Mouse (Mus musculus) CH12.LX (cell line): Measurements from ENCODE around the gene Atp8b5. TPM values are rescaled to one million over a fixed set of nuclear protein-coding genes. Genes with fewer than 3 reads are reported as not detected.

Experiments
- DNase-seq: peaks from one replicate; pipeline ENCODE4 v3.0.0-alpha.2; 2013; ENCODE audit errors: extremely low read depth
- H3K27ac ChIP-seq: 2 replicates; pipeline ENCODE4 v1.5.1; 2012; ENCODE audit warnings: low read depth, mild to moderate bottlenecking, control low read depth, moderate library complexity; ENCODE audit not compliant: insufficient read depth
- H3K27me3 ChIP-seq: replicated peaks from 2 replicates; pipeline ENCODE3; 2012; ENCODE audit warnings: inconsistent platforms
- H3K36me3 ChIP-seq, 2 experiments: replicated peaks in 1 of 2; 2 replicates each; pipeline versions ENCODE3 to v1.6.1; 2012; ENCODE audit warnings: inconsistent platforms in 1 of 2, low read length in 1 of 2, mild to moderate bottlenecking in 1 of 2, mixed read lengths in 1 of 2, moderate library complexity in 1 of 2; ENCODE audit not compliant: control insufficient read depth in 1 of 2, insufficient read depth in 1 of 2
- H3K4me1 ChIP-seq, 2 experiments: 2 replicates each; pipeline ENCODE4 v1.6.1; 2012; ENCODE audit warnings: inconsistent platforms in 1 of 2, moderate library complexity in 1 of 2; ENCODE audit not compliant: insufficient read depth in 2 of 2, control insufficient read depth in 1 of 2
- H3K4me2 ChIP-seq: 2 replicates; pipeline ENCODE4 v1.6.1; 2012; ENCODE audit warnings: low read depth, mild to moderate bottlenecking, control low read depth; ENCODE audit not compliant: poor library complexity, insufficient read depth, severe bottlenecking
- H3K4me3 ChIP-seq, 3 experiments: fragments of 150-350 bp in 1 of 3; sonication (generic) in 1 of 3; replicated peaks in 1 of 3; 2 replicates each; pipeline versions ENCODE3 to v1.5.1; 2011 to 2012; ENCODE audit warnings: low read depth in 2 of 3, low read length in 2 of 3, mild to moderate bottlenecking in 2 of 3, moderate library complexity in 2 of 3, control low read depth in 1 of 3, improper control_type of control experiment in 1 of 3, inconsistent platforms in 1 of 3, mixed read lengths in 1 of 3; ENCODE audit not compliant: poor library complexity in 1 of 3
- H3K79me2 ChIP-seq: replicated peaks from 2 replicates; pipeline ENCODE4 v1.6.1; 2012; ENCODE audit warnings: mild to moderate bottlenecking, moderate library complexity; ENCODE audit not compliant: control insufficient read depth, poor library complexity, insufficient read depth, severe bottlenecking; ENCODE audit errors: extremely low read depth
- H3K9ac ChIP-seq: 2 replicates; pipeline ENCODE4 v1.6.1; 2012; ENCODE audit warnings: low read depth, mild to moderate bottlenecking, control low read depth, moderate library complexity; ENCODE audit not compliant: insufficient read depth
- H3K9me3 ChIP-seq: replicated peaks from 2 replicates; pipeline ENCODE3; 2012; ENCODE audit warnings: low read length, inconsistent platforms, mixed read lengths
- BHLHE40 ChIP-seq: IDR thresholded peaks from 2 replicates; pipeline ENCODE4 v1.6.1; 2011; ENCODE audit warnings: mild to moderate bottlenecking, low read depth, low read length, improper control_type of control experiment
- E2F4 ChIP-seq: IDR thresholded peaks from 2 replicates; pipeline ENCODE4 v1.6.1; 2011; ENCODE audit warnings: low read depth, low read length, improper control_type of control experiment; ENCODE audit not compliant: insufficient replicate concordance
- ETS1 ChIP-seq: conservative IDR thresholded peaks from 2 replicates; pipeline ENCODE4 v1.6.1; 2012; ENCODE audit warnings: low read depth, mild to moderate bottlenecking, inconsistent platforms, low read length, improper control_type of control experiment, moderate library complexity
- IRF4 ChIP-seq: IDR thresholded peaks from 2 replicates; pipeline ENCODE4 v1.6.1; 2014; ENCODE audit warnings: low read depth, mild to moderate bottlenecking, inconsistent platforms, low read length, improper control_type of control experiment
- JUND ChIP-seq: conservative IDR thresholded peaks from 2 replicates; pipeline ENCODE4 v1.6.1; 2011; ENCODE audit warnings: low read depth, low read length, improper control_type of control experiment
- MAX ChIP-seq: IDR thresholded peaks from 2 replicates; pipeline ENCODE4 v1.6.1; 2011; ENCODE audit warnings: low read length, improper control_type of control experiment
- MAZ ChIP-seq: IDR thresholded peaks from 2 replicates; pipeline ENCODE4 v1.6.1; 2012; ENCODE audit warnings: low read depth, mild to moderate bottlenecking, inconsistent platforms, low read length, improper control_type of control experiment, moderate library complexity
- MEF2A ChIP-seq: IDR thresholded peaks from 2 replicates; pipeline ENCODE4 v1.6.1; 2014; ENCODE audit warnings: low read depth, mild to moderate bottlenecking, inconsistent platforms, low read length, improper control_type of control experiment, borderline replicate concordance
- MXI1 ChIP-seq: IDR thresholded peaks from 2 replicates; pipeline ENCODE4 v1.6.1; 2011; ENCODE audit warnings: mild to moderate bottlenecking, low read depth, low read length, improper control_type of control experiment
- POLR2A ChIP-seq: IDR thresholded peaks from 2 replicates; pipeline ENCODE4 v1.6.1; 2011; ENCODE audit warnings: low read depth, mild to moderate bottlenecking, improper control_type of control experiment, low read length
- RCOR1 ChIP-seq: conservative IDR thresholded peaks from 2 replicates; pipeline ENCODE4 v1.6.1; 2012; ENCODE audit warnings: low read depth, mild to moderate bottlenecking, inconsistent platforms, low read length, improper control_type of control experiment
- SIN3A ChIP-seq: IDR thresholded peaks from 2 replicates; pipeline ENCODE4 v1.6.1; 2012; ENCODE audit warnings: low read length, improper control_type of control experiment, inconsistent platforms
- TBP ChIP-seq: conservative IDR thresholded peaks from 2 replicates; pipeline ENCODE4 v1.6.1; 2011; ENCODE audit warnings: low read depth, low read length, improper control_type of control experiment
- TCF12 ChIP-seq: IDR thresholded peaks from 2 replicates; pipeline ENCODE4 v1.6.1; 2014; ENCODE audit warnings: low read depth, mild to moderate bottlenecking, inconsistent platforms, low read length, improper control_type of control experiment
- UBTF ChIP-seq: IDR thresholded peaks from 2 replicates; pipeline ENCODE4 v1.6.1; 2012; ENCODE audit warnings: low read depth, mild to moderate bottlenecking, inconsistent platforms, low read length, improper control_type of control experiment, moderate library complexity
- ZKSCAN1 ChIP-seq: IDR thresholded peaks from 2 replicates; pipeline ENCODE4 v1.6.1; 2012; ENCODE audit warnings: low read depth, inconsistent platforms, low read length, improper control_type of control experiment, borderline replicate concordance
- dilution Hi-C: fragments of 300-500 bp; cut with MboI; formaldehyde crosslinking; loops from 2 replicates; pipeline ENCODE4 v1.14.3; 2020; ENCODE audit warnings: low sequenced_read_pairs; ENCODE audit not compliant: extremely low pct_unique_long_range_greater_than_20kb, extremely low pct_ligation_motif_present
- in situ Hi-C: fragments of 300-500 bp; cut with MboI; formaldehyde crosslinking; loops from 3 replicates; pipeline ENCODE4 v1.14.3; 2019; ENCODE audit warnings: low sequenced_read_pairs, low pct_ligation_motif_present, low pct_unique_long_range_greater_than_20kb, mixed read lengths
- polyA plus RNA-seq: library from polyadenylated mRNA; unstranded; fragments of >175 nt; gene quantifications from 2 replicates; pipeline ENCODE4 v1.2.1, GENCODE M21; 2012; ENCODE audit warnings: low read depth; ENCODE audit not compliant: insufficient read length
- total RNA-seq, 2 experiments: library from RNA; depleted of rRNA; stranded (reverse); fragments of 300-350 nt in 1 of 2; fragments of >200 nt in 1 of 2; gene quantifications; 2 replicates each; pipeline ENCODE4 v1.2.3; 2012 to 2014

Atp8b5 gene
- total and polyA plus RNA-seq, 3 experiments, result 0.13 to 1.3 (median 0.54) TPM

DNA sequence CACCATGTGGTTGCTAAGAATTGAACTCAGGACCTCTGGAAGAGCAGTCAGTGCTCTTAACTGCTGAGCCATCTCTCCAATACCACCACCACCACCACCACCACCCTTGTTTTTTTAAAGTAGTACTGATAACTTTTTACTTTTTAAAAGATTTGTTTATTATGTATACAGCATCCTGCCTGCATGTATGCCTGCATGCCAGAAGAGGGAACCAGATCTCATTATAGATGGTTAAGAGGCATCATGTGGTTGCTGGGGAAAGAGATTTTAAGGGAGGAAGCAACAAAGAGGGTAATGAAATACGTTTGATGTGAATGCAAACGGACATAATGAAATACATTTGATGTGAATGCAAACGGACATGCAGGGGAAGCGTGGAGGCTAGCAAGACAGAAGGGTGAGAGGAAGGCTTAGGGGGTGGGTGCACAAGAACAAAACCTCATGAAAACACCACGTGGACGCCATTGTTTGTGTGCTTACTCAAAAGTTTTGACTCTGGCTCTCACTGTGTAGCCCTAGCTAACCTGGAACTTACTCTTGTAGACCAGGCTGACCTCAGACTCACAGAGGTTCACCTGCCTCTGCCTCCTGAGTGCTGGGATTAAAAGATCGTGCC, 74.4 kb downstream of the Atp8b5 start:
- H3K27me3 ChIP-seq, result no peaks in the 10 kb centered on the region
- H3K27ac ChIP-seq, result no peak overlapping the region
- dilution Hi-C loops (no loop called here), in situ Hi-C loops (no loop called here)
- H3K9me3 ChIP-seq, result peaks cover 2% of the 10 kb centered on the region
- no peaks in the 10 kb centered on the region for H3K79me2 ChIP-seq
- no peak overlapping the region for H3K9ac ChIP-seq
- no peak overlapping the region for H3K4me2 ChIP-seq
- DNase-seq, result no peak
- H3K4me3 ChIP-seq, result no peak overlapping the region
- no peak for TF ChIP-seq UBTF
- no peak for TF ChIP-seq MEF2A
- no peak for TF ChIP-seq MAZ
- TF ChIP-seq BHLHE40, result no peak
- H3K36me3 ChIP-seq, result no peaks in the 10 kb centered on the region
- H3K4me1 ChIP-seq, result no peaks in the 10 kb centered on the region

DNA sequence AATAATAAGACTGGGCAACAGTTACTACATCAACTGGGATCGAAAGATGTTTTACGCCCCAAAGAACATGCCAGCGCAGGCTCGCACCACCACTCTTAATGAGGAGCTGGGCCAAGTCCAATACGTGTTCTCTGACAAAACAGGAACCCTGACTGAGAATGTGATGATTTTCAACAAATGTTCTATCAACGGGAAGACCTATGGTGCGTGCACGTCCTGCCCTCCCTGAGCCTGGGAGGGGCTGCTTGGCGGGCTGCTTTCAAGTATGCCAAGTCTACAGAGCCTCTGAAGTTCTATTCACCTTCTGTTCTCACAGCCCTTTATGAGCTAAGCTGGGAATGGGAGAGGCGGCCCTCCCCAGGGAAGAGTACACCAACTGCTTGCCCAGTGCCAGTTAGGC, 75.5 kb downstream of the Atp8b5 start:
- in situ Hi-C loops, result no loop called here
- DNase-seq, result no peak
- H3K27me3 ChIP-seq, result no peaks in the 10 kb centered on the region
- H3K9ac ChIP-seq, result no peak overlapping the region
- no peak for TF ChIP-seq E2F4
- no peak for TF ChIP-seq TBP
- no peak for TF ChIP-seq TCF12
- no peak for TF ChIP-seq IRF4
- TF ChIP-seq SIN3A, result no peak
- no peak for TF ChIP-seq JUND
- TF ChIP-seq RCOR1, result no peak
- no peak for TF ChIP-seq MAX
- TF ChIP-seq BHLHE40, result no peak
- TF ChIP-seq ETS1, result no peak
- TF ChIP-seq MXI1, result no peak
- no peak for TF ChIP-seq MAZ
- no peak for TF ChIP-seq POLR2A
- TF ChIP-seq ZKSCAN1, result no peak
- no peak overlapping the region for H3K27ac ChIP-seq
- no peaks in the 10 kb centered on the region for H3K9me3 ChIP-seq
- dilution Hi-C loops, result no loop called here
- no peak overlapping the region for H3K4me2 ChIP-seq
- H3K79me2 ChIP-seq, result no peaks in the 10 kb centered on the region
- H3K4me3 ChIP-seq, result no peak overlapping the region
- H3K36me3 ChIP-seq, result no peaks in the 10 kb centered on the region
- no peaks in the 10 kb centered on the region for H3K4me1 ChIP-seq
